Mouse (Mus musculus) forebrain, embryonic 11.5 days (tissue): ENCODE data around the gene Cd40lg. TPM values are rescaled to one million over a fixed set of nuclear protein-coding genes. Genes with fewer than 3 reads are reported as not detected.

Experiments used
- ATAC-seq: fragments of 200-750 bp; cut with Nextera tagmentation; replicated peaks from 2 replicates; pipeline ENCODE4 v1.8.0; 2017; ENCODE audit warnings: moderate TSS enrichment; ENCODE audit not compliant: low FRiP score
- DNase-seq: peaks from one replicate; pipeline ENCODE4 v3.0.0-alpha.2; 2017; ENCODE audit warnings: low spot score
- H3K27ac ChIP-seq: fragments of 300-500 bp; sonication (generic); 2 replicates; pipeline ENCODE4 v1.5.1; 2014; ENCODE audit warnings: low read depth, low read length
- H3K27me3 ChIP-seq: fragments of 300-500 bp; sonication (generic); 2 replicates; pipeline ENCODE4 v1.6.1; 2014; ENCODE audit warnings: mild to moderate bottlenecking, low read length, mixed read lengths; ENCODE audit not compliant: control insufficient read depth, insufficient read depth
- H3K36me3 ChIP-seq: fragments of 300-500 bp; sonication (generic); 2 replicates; pipeline ENCODE4 v1.6.1; 2014; ENCODE audit warnings: mild to moderate bottlenecking, low read length, moderate library complexity, mixed read lengths; ENCODE audit not compliant: control insufficient read depth, insufficient read depth
- H3K4me1 ChIP-seq: fragments of 300-500 bp; sonication (generic); replicated peaks from 2 replicates; pipeline ENCODE4 v1.6.1; 2014; ENCODE audit warnings: low read length, mixed read lengths; ENCODE audit not compliant: control insufficient read depth, insufficient read depth
- H3K4me2 ChIP-seq: fragments of 300-500 bp; sonication (generic); 2 replicates; pipeline ENCODE4 v1.6.1; 2014; ENCODE audit warnings: low read depth, mild to moderate bottlenecking, low read length, moderate library complexity, mixed read lengths; ENCODE audit not compliant: severe bottlenecking
- H3K4me3 ChIP-seq: fragments of 300-500 bp; sonication (generic); 2 replicates; pipeline ENCODE4 v1.5.1; 2014; ENCODE audit warnings: low read depth, low read length
- H3K9ac ChIP-seq: fragments of 300-500 bp; sonication (generic); 2 replicates; pipeline ENCODE4 v1.6.1; 2014; ENCODE audit warnings: low read length
- H3K9me3 ChIP-seq: fragments of 300-500 bp; sonication (generic); 2 replicates; pipeline ENCODE4 v1.6.1; 2016; ENCODE audit warnings: low read length, mixed read lengths; ENCODE audit not compliant: control insufficient read depth
- WGBS: fragments of 180-500 bp; shearing (Covaris S2); extraction: QIAGEN DNeasy Blood & Tissue Kit; methylation state at CpG from one replicate; pipeline ENCODE4 v1.1.7; 2014; 5-methylcytosine and 5-hydroxymethylcytosine counted together
- polyA plus RNA-seq: library from polyadenylated mRNA; unstranded; fragments of >200 nt; fragmentation: Nextera tagmentation; extraction: Ambion mirVana; gene quantifications from 2 replicates; pipeline ENCODE4 v1.2.1, GENCODE M21; 2014

The Cd40lg gene
- polyA plus RNA-seq = not detected in 2 replicates

DNA sequence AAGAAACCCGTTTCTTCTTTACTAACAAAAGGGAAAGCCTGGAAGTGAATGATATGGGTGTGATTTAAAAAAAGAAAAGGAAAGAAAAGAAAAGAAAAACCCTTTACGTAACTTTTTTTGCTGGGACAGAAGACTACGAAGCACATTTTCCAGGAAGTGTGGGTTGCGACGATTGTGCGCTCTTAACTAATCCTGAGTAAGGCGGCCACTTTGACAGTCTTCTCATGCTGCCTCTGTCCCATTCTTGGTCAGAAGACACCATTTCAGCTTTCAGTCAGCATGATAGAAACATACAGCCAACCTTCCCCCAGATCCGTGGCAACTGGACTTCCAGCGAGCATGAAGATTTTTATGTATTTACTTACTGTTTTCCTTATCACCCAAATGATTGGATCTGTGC lies at the start of gene Cd40lg:
Cd40lg (plus strand) TSS at position 268 of the 400 bp plus-strand sequence.
- no peak for ATAC-seq
- H3K9me3 ChIP-seq = no peaks in the 10 kb centered on the region
- H3K27ac ChIP-seq = no peak within 1 kb of the TSS
- H3K27me3 ChIP-seq = no peaks in the 10 kb centered on the region
- DNase-seq = no peak
- H3K4me2 ChIP-seq = no peak within 1 kb of the TSS
- H3K9ac ChIP-seq = no peak within 1 kb of the TSS
- no peaks in the 10 kb centered on the region for H3K4me1 ChIP-seq
- no peaks in the 10 kb centered on the region for H3K36me3 ChIP-seq
- H3K4me3 ChIP-seq = no peak within 1 kb of the TSS
- 87% methylated on average over 9 of the region's 9 CpGs for WGBS

DNA sequence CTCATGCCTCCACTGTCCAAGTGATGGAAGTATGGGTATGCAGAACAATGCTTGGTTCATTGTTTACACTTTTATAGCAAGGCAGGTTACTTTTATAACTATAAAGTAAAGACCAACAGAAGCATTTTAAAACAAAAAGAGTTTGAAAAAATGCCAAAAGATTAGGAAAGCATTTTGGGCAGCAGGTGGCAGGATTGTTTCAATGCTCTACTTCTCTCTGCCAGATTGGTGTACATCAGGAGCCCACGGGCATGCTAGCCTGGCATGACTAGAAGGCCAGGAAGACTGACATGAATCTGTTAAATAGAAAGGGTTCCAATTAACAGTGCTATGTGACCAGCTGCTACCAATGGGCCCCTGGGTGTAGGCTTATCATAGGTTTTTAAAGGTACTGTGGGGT lies 45.4 kb upstream of the Cd40lg start:
- no peak for ATAC-seq
- H3K27me3 ChIP-seq = no peaks in the 10 kb centered on the region
- no peaks in the 10 kb centered on the region for H3K4me1 ChIP-seq
- no peak overlapping the region for H3K4me2 ChIP-seq
- H3K27ac ChIP-seq = no peak overlapping the region
- H3K4me3 ChIP-seq = no peak overlapping the region
- 85% methylated on average over 1 of the region's 1 CpGs for WGBS
- no peaks in the 10 kb centered on the region for H3K9me3 ChIP-seq
- no peak for DNase-seq
- no peaks in the 10 kb centered on the region for H3K36me3 ChIP-seq
- no peak overlapping the region for H3K9ac ChIP-seq

DNA sequence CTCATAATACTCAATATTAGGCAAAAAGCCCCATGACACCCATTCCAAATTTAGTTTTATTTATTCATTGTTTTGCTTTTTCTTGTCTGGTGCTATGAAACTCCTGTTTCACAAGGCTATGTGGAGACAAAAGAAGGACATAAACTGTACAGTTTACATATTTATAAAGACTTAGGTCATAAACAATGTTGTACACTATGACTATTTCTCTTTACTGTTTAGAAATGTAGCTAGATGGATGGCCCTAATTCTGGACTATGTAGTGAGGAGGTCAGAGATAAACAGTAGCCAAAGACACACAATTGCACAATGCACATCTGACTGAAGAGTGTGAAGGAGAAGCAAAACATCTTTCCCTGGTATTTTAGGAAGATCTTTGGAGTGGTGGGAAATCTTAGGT lies 40.7 kb upstream of the Cd40lg start:
- Histone ChIP-seq H3K9me3 (no peaks in the 10 kb centered on the region), H3K4me3 (no peak overlapping the region), H3K4me2 (no peak overlapping the region)

DNA sequence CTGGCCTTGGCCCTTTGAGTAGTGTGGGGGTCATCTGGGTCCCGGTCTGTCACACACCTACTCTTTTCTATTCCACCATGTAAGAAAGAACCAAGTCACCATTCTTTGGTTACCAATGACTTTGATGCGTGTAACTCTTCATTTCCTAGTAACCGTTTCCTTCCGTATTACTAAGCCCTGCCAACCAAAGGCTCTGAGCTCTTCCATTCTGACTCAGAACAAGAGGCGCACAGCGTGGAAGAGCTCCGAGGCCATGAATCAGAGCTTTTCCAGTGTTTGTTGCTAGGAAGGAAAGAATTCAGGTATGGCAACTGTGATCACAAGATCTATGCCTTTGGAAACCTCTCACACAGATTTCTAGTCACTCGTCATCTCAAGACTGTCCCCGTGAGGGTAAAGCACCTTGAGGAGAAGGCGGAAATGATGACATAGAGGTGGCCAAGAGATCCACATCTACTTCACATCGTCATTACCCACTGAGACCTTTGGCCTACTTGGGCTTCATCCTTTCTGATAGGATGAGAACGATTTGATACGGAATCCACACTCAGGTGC lies 34.6 kb upstream of the Cd40lg start:
- no peak overlapping the region for H3K4me3 ChIP-seq

More for the DNA sequence above, 40.7 kb upstream of the Cd40lg start:
- ATAC-seq (no peak), DNase-seq (no peak)
- Histone ChIP-seq H3K27me3 (no peaks in the 10 kb centered on the region), H3K4me1 (no peaks in the 10 kb centered on the region), H3K36me3 (no peaks in the 10 kb centered on the region), H3K9ac (no peak overlapping the region), H3K27ac (no peak overlapping the region)

DNA sequence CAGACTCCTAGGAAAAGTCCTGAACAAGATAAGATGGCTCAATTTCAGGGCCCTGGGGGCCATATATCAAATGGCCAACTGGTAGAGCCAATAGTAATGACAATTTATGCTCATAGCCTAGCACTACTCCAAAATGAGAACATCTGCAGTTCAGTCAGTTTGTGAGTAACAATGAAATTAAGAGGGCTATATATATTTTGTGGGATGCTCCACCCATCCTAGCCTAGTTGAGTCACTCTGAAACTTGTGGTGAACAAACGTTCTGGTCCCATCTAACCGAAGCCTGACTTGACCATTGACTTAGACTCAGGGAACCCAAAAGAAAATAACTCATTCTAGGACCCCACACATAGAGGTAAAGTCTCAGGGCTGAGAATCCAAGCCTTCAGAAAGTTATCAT lies 29.5 kb upstream of the Cd40lg start:
- H3K4me2 ChIP-seq = no peak overlapping the region
- no peak for DNase-seq
- no peaks in the 10 kb centered on the region for H3K4me1 ChIP-seq
- H3K27me3 ChIP-seq = no peaks in the 10 kb centered on the region
- no peak overlapping the region for H3K27ac ChIP-seq
- 90% methylated on average over 2 of the region's 2 CpGs for WGBS
- H3K9ac ChIP-seq = no peak overlapping the region
- no peak for ATAC-seq
- H3K4me3 ChIP-seq = no peak overlapping the region
- no peaks in the 10 kb centered on the region for H3K36me3 ChIP-seq
- no peaks in the 10 kb centered on the region for H3K9me3 ChIP-seq

More for the DNA sequence above, 34.6 kb upstream of the Cd40lg start:
- no peak overlapping the region for H3K27ac ChIP-seq
- H3K9me3 ChIP-seq = no peaks in the 10 kb centered on the region
- H3K36me3 ChIP-seq = no peaks in the 10 kb centered on the region
- DNase-seq (no peak), ATAC-seq (no peak)
- no peaks in the 10 kb centered on the region for H3K4me1 ChIP-seq
- no peak overlapping the region for H3K9ac ChIP-seq
- no peaks in the 10 kb centered on the region for H3K27me3 ChIP-seq
- 91% methylated on average over 13 of the region's 13 CpGs for WGBS
- no peak overlapping the region for H3K4me2 ChIP-seq

DNA sequence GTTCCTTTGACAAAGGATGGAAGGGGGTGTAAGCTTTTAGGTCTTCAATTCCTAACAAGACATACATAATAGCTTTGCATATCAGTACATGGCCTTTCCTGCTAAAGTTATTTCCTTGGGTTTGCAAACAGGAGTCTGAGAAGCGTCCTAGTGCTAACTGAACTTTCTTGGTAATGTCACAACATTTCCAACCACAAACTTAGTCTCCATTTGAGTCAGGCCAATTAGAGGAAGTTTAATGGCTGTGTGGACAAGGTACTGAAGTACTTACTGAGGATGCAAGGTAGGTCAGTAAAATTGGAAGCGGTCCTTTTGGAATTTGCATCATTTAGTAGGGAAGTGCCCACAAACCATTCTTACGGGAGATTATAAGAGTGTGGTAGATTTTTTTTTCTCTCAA lies 28.6 kb upstream of the Cd40lg start:
- Histone ChIP-seq H3K27me3 (no peaks in the 10 kb centered on the region), H3K4me2 (no peak overlapping the region), H3K4me3 (no peak overlapping the region), H3K4me1 (no peaks in the 10 kb centered on the region), H3K9ac (no peak overlapping the region), H3K9me3 (no peaks in the 10 kb centered on the region), H3K36me3 (no peaks in the 10 kb centered on the region), H3K27ac (no peak overlapping the region)
- ATAC-seq (no peak), DNase-seq (no peak)
- WGBS = 93% methylated on average over 3 of the region's 3 CpGs

DNA sequence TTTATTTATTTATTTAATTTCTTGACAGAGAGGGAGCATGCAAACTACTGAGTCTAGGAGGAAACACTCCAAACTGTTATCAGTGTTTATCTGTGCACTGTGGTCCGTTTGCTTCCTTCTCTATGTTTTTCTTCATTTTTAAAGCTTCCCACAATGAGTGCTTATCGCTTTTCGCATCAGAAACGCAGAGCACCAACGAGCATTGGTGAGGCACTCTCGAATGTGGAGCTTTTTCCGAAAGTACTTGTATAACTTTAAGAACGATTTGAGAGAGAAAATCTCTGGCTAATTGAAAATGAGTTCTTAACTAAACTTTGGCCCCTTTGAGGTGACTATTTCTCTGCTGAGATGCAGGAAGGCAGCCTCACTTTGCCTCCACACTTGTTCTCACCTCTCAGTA lies 24.6 kb upstream of the Cd40lg start:
- no peak overlapping the region for H3K9ac ChIP-seq
- H3K36me3 ChIP-seq = no peaks in the 10 kb centered on the region
- no peak overlapping the region for H3K27ac ChIP-seq
- no peaks in the 10 kb centered on the region for H3K9me3 ChIP-seq
- 86% methylated on average over 8 of the region's 8 CpGs for WGBS
- no peak for ATAC-seq
- DNase-seq = no peak
- H3K4me3 ChIP-seq = no peak overlapping the region
- no peak overlapping the region for H3K4me2 ChIP-seq
- no peaks in the 10 kb centered on the region for H3K4me1 ChIP-seq
- no peaks in the 10 kb centered on the region for H3K27me3 ChIP-seq

DNA sequence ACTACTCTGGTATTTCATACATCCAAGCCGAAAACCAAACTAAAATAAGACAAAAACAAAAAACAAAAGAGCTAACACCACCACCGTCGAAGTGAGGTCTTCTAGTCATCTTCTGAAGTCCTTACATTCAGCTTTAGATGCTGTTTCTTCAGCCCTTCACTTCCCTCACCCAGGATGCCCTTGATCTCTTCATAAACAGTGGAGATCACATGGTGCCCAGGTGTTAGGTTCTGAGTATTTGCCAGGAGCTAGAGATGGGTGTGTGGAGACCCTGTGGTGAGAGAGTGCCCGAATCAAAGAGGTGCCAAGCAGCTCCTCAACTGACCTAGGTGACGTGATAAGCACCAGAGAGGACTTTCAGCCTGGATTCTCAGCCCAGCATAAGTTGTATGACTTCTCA lies 22.6 kb upstream of the Cd40lg start:
- DNase-seq = no peak
- H3K4me2 ChIP-seq = no peak overlapping the region
- no peak overlapping the region for H3K27ac ChIP-seq
- H3K4me1 ChIP-seq = no peaks in the 10 kb centered on the region
- H3K27me3 ChIP-seq = no peaks in the 10 kb centered on the region
- H3K9ac ChIP-seq = no peak overlapping the region
- no peak for ATAC-seq
- no peaks in the 10 kb centered on the region for H3K36me3 ChIP-seq
- no peak overlapping the region for H3K4me3 ChIP-seq
- WGBS = 76% methylated on average over 5 of the region's 5 CpGs
- H3K9me3 ChIP-seq = no peaks in the 10 kb centered on the region

DNA sequence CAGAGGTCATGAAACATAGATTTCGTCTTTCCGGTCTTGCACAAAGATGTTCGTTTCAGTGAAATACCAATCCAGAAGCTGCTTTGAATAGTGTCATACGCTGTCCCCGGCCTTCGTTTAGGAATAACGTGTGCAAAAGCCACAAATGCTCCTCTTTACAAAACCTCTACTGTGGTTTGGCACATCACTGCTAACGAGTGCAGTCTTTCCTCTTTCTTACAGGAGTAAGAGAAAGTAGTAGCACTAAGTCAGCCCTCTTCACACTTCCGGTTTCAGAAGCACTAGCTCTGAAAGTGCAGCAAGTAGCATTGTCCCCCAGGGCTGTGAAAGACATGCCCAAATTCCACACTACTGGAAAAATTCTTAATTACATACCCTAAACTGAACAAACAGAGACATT lies 15.6 kb upstream of the Cd40lg start:
- Histone ChIP-seq H3K9me3 (no peaks in the 10 kb centered on the region), H3K4me3 (no peak overlapping the region), H3K4me1 (no peaks in the 10 kb centered on the region), H3K9ac (no peak overlapping the region), H3K4me2 (no peak overlapping the region), H3K27ac (no peak overlapping the region), H3K36me3 (no peaks in the 10 kb centered on the region), H3K27me3 (no peaks in the 10 kb centered on the region)
- 83% methylated on average over 9 of the region's 9 CpGs for WGBS
- DNase-seq = no peak
- no peak for ATAC-seq
